Mouse (Mus musculus): ENCODE results near the gene Ssmem1. TPM values are rescaled to one million over a fixed set of nuclear protein-coding genes. Genes with fewer than 3 reads are reported as not detected.

Gene Ssmem1
- polyA plus RNA-seq (2015; fragmentation: Illumina TruSeq; extraction: RNeasy Lipid Tissue Mini Kit (QIAGEN cat#74804); ENCODE audit: low read depth, low replicate concordance): not detected

DNA sequence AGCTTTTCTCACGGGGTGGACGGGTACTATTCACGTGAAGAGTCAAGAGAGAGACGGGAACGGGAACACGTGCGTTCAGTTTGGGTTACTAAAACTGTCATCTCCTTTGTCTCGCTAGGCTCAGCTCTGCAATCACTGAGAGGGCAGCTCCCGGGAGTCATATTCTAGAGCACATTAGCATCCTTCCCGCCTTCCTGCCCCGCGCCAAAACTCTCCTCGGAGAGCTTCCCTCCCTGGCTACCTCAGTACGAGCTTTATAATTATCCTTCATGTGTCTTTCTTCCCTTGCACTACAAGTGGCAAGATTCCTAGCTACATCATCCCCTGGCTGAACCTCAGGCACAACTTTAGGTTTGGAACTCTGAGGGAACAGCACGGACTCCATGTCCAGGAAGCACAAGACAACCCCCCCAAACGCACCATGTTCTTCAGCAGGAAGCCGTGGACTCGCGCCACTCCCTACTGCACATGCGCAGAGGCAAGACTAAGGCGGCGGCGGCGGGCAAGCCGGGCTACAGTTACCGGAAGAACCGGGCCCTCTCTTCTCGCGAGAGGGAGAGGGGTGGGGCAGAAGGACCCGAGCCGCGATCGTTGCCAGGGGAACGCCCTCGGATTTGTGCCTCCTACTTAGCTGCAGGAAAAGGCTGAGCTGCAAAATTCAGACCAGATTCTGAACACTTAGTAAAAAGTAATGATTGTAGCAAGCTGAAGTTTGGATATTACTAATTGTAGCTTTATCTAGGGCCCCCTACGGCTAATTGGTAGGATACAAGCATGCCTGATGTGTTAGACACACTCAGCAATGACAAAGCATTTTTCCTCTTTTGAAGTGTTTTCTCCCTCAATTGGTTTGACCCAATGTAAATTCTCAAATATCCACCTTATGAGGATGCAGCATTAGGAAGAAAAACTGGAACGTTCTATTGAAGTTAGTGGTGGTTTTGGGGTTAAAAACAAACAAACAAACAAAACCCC lies at the start of gene Ssmem1, which contains the start of gene Tmem209:
Ssmem1 (plus strand) TSS at position 585 of the 975 bp plus-strand sequence.
Tmem209 (minus strand) TSS at position 519 of the 975 bp plus-strand sequence.

DNA sequence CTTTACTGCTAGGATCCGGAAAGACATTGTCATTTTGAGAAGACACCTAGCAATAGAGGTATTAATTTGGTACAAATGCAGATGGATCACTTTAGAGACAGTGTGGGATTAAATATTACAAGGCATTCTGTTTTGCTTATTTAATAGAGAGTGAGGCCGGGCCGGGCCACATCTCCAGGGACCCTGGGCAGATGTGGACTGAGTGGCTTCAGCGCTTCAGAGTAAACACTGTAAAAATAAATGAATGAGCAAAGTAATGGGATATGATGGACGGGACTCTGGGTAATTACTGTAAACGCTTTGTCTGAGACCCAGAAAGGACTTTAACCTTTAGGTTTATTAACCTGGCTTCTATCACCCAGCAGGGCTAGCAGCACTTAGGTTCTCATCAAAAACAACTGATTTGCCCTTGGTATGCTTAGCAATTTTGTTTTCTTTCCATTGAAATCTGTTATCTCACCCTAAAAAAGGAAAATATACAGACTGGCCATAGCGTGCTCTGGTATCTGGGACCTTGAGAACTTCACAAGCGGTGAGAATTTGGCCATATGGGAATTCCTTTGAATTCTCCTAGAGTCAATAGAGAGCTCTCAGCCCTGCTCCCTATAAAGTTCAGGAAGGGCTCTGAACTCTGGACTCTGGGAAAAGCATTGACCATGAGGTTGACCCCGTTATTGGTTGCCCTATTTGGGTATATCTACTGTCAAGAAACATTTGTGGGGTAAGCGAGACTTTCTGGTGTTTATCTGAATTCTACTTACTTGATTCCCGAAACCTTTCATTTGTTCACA lies 31.6 kb downstream of the Ssmem1 start, which contains the start of gene Cpa2:
Cpa2 (plus strand) TSS at position 574 of the 791 bp plus-strand sequence.

DNA sequence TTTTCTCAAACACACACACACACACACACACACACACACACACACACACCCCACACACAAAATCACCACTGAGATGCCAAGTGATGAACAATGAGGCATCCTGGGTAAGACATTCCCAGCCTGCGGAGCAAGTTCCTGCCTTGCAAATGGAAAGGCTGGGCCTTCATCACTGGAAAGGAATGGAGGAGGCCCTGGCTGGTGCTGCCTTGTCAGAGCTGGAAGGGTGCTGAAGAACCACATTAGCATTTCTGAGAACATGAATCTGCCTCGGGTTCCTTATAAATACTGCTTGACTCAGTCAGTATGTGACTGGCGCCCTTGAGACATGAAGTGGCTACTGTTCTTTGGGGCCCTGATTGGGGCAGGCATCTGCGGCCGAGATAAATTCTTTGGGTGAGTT lies 58.4 kb downstream of the Ssmem1 start, which contains the start of gene Cpa4:
Cpa4 (plus strand) TSS at position 301 of the 400 bp plus-strand sequence.

Other genes starting within 250 kb of the Ssmem1 start
- 58.9 TPM for gene Ube2h, start 205.3 kb upstream of the Ssmem1 start, polyA plus RNA-seq (2015; fragmentation: Illumina TruSeq; extraction: RNeasy Lipid Tissue Mini Kit (QIAGEN cat#74804); ENCODE audit: low read depth, low replicate concordance)
- 30.3 TPM for gene Zc3hc1, start 118.8 kb upstream of the Ssmem1 start, polyA plus RNA-seq (2015; fragmentation: Illumina TruSeq; extraction: RNeasy Lipid Tissue Mini Kit (QIAGEN cat#74804); ENCODE audit: low read depth, low replicate concordance)
- 59.7 TPM for gene Klhdc10, start 108.0 kb upstream of the Ssmem1 start, polyA plus RNA-seq (2015; fragmentation: Illumina TruSeq; extraction: RNeasy Lipid Tissue Mini Kit (QIAGEN cat#74804); ENCODE audit: low read depth, low replicate concordance)
- 29.5 TPM for gene Tmem209, start 66 bp upstream of the Ssmem1 start, polyA plus RNA-seq (2015; fragmentation: Illumina TruSeq; extraction: RNeasy Lipid Tissue Mini Kit (QIAGEN cat#74804); ENCODE audit: low read depth, low replicate concordance)
- gene Cpa2, start 31.7 kb downstream of the Ssmem1 start, polyA plus RNA-seq (2015; fragmentation: Illumina TruSeq; extraction: RNeasy Lipid Tissue Mini Kit (QIAGEN cat#74804); ENCODE audit: low read depth, low replicate concordance): 7.1 TPM
- gene Cpa4, start 58.5 kb downstream of the Ssmem1 start, polyA plus RNA-seq (2015; fragmentation: Illumina TruSeq; extraction: RNeasy Lipid Tissue Mini Kit (QIAGEN cat#74804); ENCODE audit: low read depth, low replicate concordance): not detected
- gene Cpa5, start 101.2 kb downstream of the Ssmem1 start, polyA plus RNA-seq (2015; fragmentation: Illumina TruSeq; extraction: RNeasy Lipid Tissue Mini Kit (QIAGEN cat#74804); ENCODE audit: low read depth, low replicate concordance): not detected
- gene Cpa1, start 129.4 kb downstream of the Ssmem1 start, polyA plus RNA-seq (2015; fragmentation: Illumina TruSeq; extraction: RNeasy Lipid Tissue Mini Kit (QIAGEN cat#74804); ENCODE audit: low read depth, low replicate concordance): not detected
- 7.0 TPM for gene Cep41, start 183.9 kb downstream of the Ssmem1 start, polyA plus RNA-seq (2015; fragmentation: Illumina TruSeq; extraction: RNeasy Lipid Tissue Mini Kit (QIAGEN cat#74804); ENCODE audit: low read depth, low replicate concordance)
- gene Mest, start 213.7 kb downstream of the Ssmem1 start, polyA plus RNA-seq (2015; fragmentation: Illumina TruSeq; extraction: RNeasy Lipid Tissue Mini Kit (QIAGEN cat#74804); ENCODE audit: low read depth, low replicate concordance): 26.7 TPM